Mouse (Mus musculus): ENCODE results near the gene Guk1. TPM values are rescaled to one million over a fixed set of nuclear protein-coding genes. Genes with fewer than 3 reads are reported as not detected.

Gene Guk1
- total RNA-seq, 4 experiments from 2014 or later: 36.2 to 43.1 (median 36.8) TPM

Other genes with a start within 250 kb of the Guk1 start
- 1 to 10 TPM in 1 of 4 experiments, under 1 TPM in 1, not detected in 2; 0.52 to 1.2 TPM for gene Hist3h2ba, start 243.3 kb downstream of the Guk1 start, total RNA-seq (2022)
- 10 to 100 TPM in 3 of 4 experiments, 1 to 10 TPM in 1; 8.9 to 14.8 (median 11.5) TPM for gene Hist3h2a, start 237.5 kb downstream of the Guk1 start, total RNA-seq (2022)
- under 1 TPM; 0.08 to 0.31 (median 0.20) TPM for gene Trim17, start 237.5 kb downstream of the Guk1 start, total RNA-seq (2022)
- gene Trim11, start 214.1 kb downstream of the Guk1 start, total RNA-seq (2022): 1 to 10 TPM; 4.8 to 8.5 (median 7.4) TPM
- gene Obscn, start 55.8 kb downstream of the Guk1 start, total RNA-seq (2022): 1,000 to 10,000 TPM; 2,003 to 2,639 (median 2,223) TPM
- gene Iba57, start 28.5 kb downstream of the Guk1 start, total RNA-seq (2022): 1 to 10 TPM; 6.1 to 7.4 (median 7.0) TPM
- under 1 TPM in 1 of 4 experiments, not detected in 3; 0.16 TPM for gene Gjc2, start 9.0 kb downstream of the Guk1 start, total RNA-seq (2022)
- gene Mrpl55, start 10.3 kb upstream of the Guk1 start, total RNA-seq (2022): 10 to 100 TPM; 51.9 to 58.6 (median 56.0) TPM
- 1 to 10 TPM; 1.9 to 3.1 (median 2.5) TPM for gene 2310033P09Rik, start 16.1 kb upstream of the Guk1 start, total RNA-seq (2022)
- 100 to 1,000 TPM; 244 to 252 (median 245) TPM for gene Arf1, start 36.1 kb upstream of the Guk1 start, total RNA-seq (2022)
- gene Wnt3a, start 98.5 kb upstream of the Guk1 start, total RNA-seq (2022): not detected
- 10 to 100 TPM in 1 of 4 experiments, 1 to 10 TPM in 3; 8.9 to 13.2 (median 9.5) TPM for gene Wnt9a, start 114.7 kb upstream of the Guk1 start, total RNA-seq (2022)
- not detected for gene Prss38, start 183.4 kb upstream of the Guk1 start, total RNA-seq (2022)

Measured in gastrocnemius, adult 8-10 months (tissue).